Mouse (Mus musculus) heart, postnatal 4 days (tissue): ENCODE results near the gene Gap43. TPM values are rescaled to one million over a fixed set of nuclear protein-coding genes. Genes with fewer than 3 reads are reported as not detected.
"Not testable (repeated sequence)": the region's sequence is repeated elsewhere in the genome, so short reads cannot be mapped to it uniquely, and the experiment has no call there.

ENCODE experiments used
- DNase-seq: peaks from one replicate; pipeline ENCODE4 v3.0.0; 2021
- total RNA-seq, 2 experiments: library from RNA; stranded (reverse); gene quantifications; 2 replicates each; pipeline ENCODE4 v1.2.3; 2021

Gene Gap43
- 1 to 10 TPM; 4.0 to 5.3 TPM for total RNA-seq

GRCm38 (mm10) chr16:42340021-42340768 is at the start of gene Gap43:
Gap43 (minus strand) TSS chr16:42340651.
- DNase-seq = no peak

DNA sequence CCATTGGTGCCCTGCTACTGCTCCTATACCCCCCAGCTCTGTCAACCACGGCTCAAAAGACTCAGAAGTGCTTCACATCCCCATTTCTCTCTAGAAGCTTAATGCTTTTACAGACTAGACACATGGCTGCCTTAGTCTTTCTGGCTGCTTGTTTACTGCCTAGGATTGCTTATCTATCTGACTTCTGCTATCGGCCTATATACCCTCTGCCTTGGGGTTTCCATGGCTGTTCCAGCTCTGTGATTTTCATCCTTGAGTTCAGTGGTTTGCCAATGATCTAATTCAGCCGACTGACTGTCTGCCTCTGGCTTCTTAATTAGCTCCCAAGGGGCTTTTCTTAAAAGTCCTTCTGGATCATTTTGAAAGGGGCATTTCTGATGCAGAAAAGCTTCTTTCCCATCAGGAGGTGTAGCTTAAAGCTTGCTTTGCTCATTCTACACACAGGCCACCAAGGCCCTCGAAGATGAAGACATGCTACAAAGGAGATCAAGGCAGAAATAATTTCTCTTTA is 40.9 kb upstream of the Gap43 start:
- no peak for DNase-seq

DNA sequence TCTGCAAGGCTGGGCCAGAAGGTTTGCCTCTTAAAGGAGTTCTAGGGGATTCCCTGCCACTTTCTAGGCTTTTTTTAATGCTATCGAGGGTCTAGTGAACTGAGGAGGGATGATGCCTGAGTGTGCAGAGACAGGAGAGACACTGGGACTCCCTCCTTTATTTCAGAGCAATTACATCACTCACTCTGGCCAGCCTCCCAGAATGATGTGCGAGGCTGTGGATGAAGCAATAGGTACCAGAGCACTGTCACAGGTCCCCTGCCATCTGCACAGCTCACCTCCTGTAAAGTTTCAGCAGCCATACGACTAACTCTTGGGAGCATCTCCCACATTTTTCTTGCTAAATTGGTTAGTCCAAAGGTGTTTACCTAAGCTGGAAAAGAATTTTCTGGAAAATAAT is 40.2 kb upstream of the Gap43 start:
- peak; percentile 6 for DNase-seq

GRCm38 (mm10) chr16:42370148-42370547 is 29.7 kb upstream of the Gap43 start:
- DNase-seq = no peak

DNA sequence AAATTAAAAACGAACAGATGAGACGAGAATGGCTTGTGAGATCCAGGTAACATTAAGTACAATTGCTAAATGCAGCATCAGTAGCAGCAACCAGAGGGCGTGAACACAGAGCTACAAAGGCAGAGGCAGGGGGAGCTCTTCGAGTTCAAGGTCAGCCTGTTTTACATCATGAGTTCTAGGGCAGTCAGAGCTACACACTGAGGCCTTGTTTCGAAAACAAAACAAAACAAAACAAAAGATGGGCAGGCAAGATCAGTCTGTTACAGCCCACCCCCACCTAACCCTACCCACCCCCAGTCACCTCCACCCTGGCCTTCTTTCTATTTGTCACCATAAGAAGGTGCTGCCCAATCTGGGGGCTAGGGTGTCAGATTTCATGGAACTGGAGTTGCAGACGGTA is 28.9 kb upstream of the Gap43 start:
- DNase-seq = no peak

DNA sequence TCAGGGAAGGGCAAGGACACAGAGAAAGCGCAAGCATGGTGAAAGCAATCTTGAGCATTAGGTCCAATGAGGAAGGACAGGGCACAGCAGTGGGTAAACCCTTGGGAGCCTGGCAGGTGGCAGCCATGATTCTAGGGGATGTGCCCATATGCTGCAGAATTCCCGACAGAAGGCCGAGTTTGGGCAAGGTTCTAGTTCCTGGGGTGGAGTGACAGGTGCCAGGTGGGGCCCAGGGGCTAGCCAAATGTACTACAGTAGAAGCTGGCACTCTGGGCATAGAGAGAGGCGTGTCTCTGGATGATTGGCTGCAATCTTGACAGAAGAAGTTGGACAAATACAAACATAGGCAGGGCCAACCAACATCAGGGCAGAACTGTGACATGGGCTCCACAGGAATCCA is 19.6 kb upstream of the Gap43 start:
- no peak for DNase-seq

DNA sequence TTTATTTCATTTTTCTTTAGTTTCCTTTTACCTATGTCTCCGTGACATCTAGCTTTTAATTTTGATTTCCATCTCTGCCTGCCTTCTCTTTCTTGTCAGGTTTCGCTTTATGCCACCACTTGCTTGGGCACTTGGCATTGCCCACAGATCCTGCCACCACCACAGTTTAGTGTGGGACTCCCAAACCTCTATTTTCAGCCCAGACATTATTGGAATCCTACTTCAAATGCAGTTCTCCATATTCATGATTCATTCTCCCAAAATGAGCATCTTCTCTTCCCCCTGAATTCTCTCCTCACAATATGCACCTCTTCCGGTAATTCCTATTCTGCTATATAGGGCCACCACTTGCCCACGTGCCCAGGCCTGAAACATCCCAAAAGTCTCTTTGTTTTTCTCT is 17.6 kb upstream of the Gap43 start:
- no peak for DNase-seq

DNA sequence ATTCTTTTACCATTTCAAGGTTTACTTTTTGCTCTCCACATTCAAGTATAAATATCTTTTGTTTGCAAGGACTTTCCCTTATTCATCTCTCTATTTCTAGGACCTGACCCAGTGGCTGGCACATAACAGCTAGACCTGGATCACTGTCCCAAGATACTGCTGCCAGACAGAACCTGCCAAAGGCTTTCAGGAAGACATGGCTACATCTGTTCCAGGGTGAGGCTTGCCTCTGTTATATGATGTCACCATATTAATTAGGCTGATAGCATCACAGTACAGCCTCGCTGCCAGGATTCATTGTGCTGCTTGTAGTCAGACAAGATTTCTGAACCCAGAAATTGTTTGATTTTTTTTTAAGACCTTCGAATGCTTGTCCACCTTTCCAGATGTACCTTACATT is 9.6 kb upstream of the Gap43 start:
- DNase-seq = no peak

DNA sequence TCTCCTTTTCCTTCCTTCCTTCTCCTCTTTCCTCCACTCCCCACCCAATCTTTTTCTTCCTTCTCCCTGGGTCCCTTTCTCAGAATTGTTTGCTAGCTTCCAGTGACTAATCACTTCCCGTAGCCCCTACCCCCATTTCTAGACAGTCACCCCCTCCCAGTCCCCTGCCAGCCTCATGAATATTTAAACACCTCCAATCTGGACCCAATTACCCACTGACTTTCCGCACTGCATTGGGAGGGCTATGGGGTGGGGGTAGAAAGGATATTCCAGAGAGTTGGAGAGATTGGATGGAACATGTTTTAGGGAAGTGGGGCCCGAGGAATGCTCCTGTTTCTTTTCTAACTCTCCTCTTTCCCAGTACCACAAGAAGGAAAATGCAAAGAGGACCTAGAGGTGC is 414 bp upstream of the Gap43 start:
- not testable (repeated sequence) for DNase-seq

GRCm38 (mm10) chr16:42339512-42339911 is 939 bp downstream of the Gap43 start:
- no peak for DNase-seq

- no peak for DNase-seq
These were observed 1.5 kb downstream of the Gap43 start for GRCm38 (mm10) chr16:42338987-42339386.

GRCm38 (mm10) chr16:42338342-42338741 is 2.1 kb downstream of the Gap43 start:
- DNase-seq = no peak

GRCm38 (mm10) chr16:42337663-42338062 is 2.8 kb downstream of the Gap43 start:
- DNase-seq = no peak

DNA sequence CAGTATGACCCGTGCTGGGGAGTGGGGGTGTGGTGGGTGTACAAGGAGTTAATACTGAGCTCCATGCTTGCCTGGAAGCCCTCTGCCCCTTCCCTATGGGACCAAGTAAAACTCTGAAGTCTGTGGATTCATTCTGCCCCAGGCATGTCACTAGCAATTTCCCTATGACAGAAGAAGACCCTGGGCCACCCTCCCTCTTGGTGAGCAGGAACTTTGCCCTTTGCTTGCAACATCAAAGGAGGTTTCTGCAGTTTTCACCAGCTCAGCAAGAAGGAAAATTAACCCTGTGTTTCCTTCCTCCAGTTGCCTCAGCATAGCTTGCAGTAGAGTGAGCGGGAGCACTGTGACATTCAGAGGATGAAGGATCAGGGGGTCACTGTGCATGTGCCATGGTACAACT is 3.8 kb downstream of the Gap43 start:
- no peak for DNase-seq

DNA sequence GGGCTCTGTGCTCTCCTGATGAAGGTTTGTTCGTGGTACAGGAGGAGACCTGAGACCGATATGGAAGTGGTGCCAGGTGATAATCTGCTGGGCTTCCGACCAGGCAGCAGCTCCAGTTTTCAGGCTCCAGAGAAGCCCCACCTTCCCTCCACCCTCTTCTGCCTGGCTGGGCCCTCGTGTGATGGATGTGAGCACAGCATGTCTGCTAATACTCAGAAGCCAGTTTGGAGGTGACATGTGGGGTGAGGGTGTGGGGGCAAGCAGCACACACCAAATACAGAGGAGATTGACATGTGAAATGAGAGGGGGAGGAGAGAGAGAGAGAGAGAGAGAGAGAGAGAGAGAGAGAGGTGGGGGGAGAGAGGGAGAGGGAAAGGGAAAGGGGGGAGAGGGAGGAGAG is 8.1 kb downstream of the Gap43 start:
- DNase-seq = no peak

DNA sequence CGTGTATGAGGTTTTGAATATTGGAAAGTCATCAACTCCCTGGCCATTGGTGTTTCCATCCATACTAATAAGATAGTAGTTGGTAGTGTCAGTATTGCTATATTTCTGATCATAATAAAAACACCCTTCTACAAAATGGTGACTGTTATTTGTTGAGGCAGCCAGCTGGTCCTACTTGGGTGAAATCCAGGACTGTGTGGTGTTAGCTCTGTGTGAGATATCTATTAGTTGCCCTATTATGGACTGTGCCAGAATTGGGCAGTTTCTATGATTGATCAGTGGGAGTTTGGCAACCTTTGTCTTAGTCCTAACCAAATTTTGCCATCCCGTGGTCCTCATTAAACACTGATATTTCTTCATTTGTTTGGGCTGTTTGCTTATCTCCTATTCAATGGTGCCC is 14.3 kb downstream of the Gap43 start:
- DNase-seq = no peak

DNA sequence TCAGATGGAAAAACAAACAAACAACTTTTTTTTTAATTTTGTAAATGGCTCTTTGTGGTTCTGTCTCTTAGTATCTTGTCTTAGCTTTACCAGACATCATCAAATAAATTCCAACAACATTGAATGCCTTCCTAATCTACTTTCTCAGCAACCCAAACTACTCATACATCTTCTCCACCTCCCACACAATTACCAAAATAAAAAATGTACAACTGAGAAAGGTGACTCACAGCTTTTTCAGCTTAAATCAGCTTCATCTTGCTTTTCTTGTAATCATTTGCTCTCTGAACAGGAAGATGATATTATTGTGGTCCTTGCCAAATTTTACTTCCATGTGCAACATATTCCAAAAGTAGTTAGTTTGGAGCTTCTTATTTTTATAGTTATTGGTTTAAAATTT is 14.9 kb downstream of the Gap43 start:
- DNase-seq = no peak

- peak; percentile 47 for DNase-seq
These were observed 20.6 kb downstream of the Gap43 start for GRCm38 (mm10) chr16:42319831-42320230.

DNA sequence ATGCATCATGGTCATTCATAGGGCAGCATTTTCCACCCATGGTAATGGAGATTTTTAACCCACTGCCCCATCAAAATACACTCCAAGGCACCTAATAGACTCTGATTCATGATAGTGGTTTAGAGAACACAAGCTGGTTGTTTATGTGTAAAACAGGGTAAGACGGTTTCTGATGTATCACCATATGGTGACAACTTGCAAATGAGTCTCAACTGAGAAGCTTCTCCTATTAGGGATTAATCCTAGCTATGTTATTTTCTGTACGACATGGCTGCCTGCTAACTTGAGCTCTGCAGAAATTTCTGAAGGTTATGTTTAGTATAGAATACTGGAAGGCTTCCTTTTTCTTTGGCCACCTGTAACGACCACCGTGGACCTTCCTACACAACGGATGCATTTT is 21.1 kb downstream of the Gap43 start:
- DNase-seq = no peak

- DNase-seq = no peak
These were observed 28.3 kb downstream of the Gap43 start for GRCm38 (mm10) chr16:42312125-42312524.

DNA sequence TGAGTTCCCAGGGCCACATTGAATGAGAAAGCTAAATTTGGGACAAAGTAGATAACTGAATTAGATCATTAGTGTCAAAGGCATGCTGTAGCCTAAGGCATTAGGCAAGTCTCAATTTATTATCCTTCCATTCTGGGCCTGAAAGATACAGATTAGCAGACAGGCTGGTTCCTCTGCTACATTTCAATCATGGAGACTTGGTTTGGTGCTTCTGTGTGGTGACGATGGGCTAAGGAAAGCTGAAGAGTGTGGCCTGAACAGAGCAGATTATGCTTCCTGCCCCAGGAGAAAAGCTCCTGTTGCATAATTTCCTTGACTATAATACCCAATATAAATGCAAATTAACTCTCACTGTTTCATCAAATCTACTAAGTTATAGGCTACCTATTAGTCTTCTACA is 31.7 kb downstream of the Gap43 start:
- DNase-seq = no peak

DNA sequence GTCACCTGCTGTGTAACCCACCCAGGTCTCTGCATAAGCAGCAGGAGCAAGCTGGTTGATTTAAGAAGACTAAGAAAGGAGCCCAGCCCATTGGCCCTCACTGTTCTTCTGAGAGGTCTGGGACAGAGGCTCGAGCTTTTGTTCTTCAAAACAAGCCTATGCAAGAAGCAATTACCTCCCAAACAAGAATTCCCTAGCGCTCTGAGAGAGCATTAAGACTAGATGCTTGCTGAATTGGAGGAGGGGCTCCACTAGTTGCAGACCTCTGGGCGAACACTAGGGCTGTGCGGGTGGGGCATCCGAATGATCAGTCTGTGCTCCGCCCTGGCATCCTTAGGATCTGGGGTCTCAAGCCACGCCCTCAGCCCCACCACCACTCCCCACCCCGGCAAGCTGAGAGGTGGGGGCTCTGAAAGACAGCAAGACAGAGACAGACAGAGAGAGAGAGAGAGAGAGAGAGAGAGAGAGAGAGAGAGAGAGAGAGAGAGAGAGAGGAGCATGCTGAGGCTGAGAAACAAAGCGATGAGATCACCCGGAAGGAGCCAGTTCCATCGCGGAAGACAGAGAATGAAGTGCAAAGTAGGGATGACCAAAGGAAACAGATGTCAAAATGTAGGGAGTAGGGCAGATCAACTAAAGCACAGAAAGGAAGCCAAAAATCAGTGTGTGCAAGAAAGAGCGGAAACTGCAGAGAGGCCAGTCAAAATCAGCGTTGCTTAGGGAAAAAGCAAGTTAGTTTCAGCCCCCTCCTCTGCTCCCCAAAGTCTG is 34.3 kb downstream of the Gap43 start:
- peak; percentile 62 for DNase-seq

DNA sequence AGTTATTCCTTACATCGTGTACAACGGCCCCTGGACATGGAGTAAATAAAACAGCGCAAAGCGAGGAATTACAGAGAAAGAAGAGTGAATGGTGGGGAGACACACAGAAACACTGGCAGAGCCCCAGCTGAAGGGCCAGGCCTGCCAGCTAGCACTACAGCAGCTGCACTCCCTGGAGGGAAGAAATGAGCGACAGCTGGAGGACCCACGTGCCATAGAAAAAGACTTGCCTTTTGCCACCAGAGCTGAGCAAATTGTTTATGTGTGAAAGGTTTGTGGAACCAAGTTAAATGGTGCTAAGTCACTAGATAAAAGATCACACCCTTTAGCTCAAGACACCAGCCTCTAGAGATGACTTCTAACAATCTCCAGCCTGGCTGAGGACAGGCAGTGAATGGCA is 37.0 kb downstream of the Gap43 start:
- no peak for DNase-seq

DNA sequence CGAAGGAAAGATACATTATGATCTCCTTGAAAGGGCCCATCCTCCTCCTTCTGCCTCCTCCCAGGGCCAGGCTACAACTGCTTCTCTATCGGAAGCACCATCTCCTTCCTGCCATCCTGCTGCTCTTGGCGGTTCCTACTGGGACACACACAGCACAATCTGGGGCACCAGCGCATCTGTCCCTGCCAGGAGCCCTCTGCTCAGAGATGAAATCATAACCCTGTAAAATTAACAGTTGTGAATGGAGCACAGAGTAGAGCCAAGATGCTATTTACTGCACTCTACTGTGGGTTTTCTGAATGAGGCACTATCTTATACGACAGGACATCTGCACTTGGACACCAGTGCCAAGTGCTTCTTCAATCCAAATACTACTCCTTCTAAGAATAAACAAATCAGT is 46.0 kb downstream of the Gap43 start:
- DNase-seq = no peak
